Mouse (Mus musculus) forebrain, embryonic 11.5 days (tissue): ENCODE results near the gene Nup98. TPM values are rescaled to one million over a fixed set of nuclear protein-coding genes. Genes with fewer than 3 reads are reported as not detected.

Source experiments
- ATAC-seq: fragments of 200-750 bp; cut with Nextera tagmentation; replicated peaks from 2 replicates; pipeline ENCODE4 v1.8.0; 2017; ENCODE audit warnings: moderate TSS enrichment; ENCODE audit not compliant: low FRiP score
- DNase-seq: peaks from one replicate; pipeline ENCODE4 v3.0.0-alpha.2; 2017; ENCODE audit warnings: low spot score
- H3K27ac ChIP-seq: fragments of 300-500 bp; sonication (generic); 2 replicates; pipeline ENCODE4 v1.5.1; 2014; ENCODE audit warnings: low read depth, low read length
- H3K27me3 ChIP-seq: fragments of 300-500 bp; sonication (generic); 2 replicates; pipeline ENCODE4 v1.6.1; 2014; ENCODE audit warnings: mild to moderate bottlenecking, low read length, mixed read lengths; ENCODE audit not compliant: control insufficient read depth, insufficient read depth
- H3K36me3 ChIP-seq: fragments of 300-500 bp; sonication (generic); 2 replicates; pipeline ENCODE4 v1.6.1; 2014; ENCODE audit warnings: mild to moderate bottlenecking, low read length, moderate library complexity, mixed read lengths; ENCODE audit not compliant: control insufficient read depth, insufficient read depth
- H3K4me1 ChIP-seq: fragments of 300-500 bp; sonication (generic); replicated peaks from 2 replicates; pipeline ENCODE4 v1.6.1; 2014; ENCODE audit warnings: low read length, mixed read lengths; ENCODE audit not compliant: control insufficient read depth, insufficient read depth
- H3K4me2 ChIP-seq: fragments of 300-500 bp; sonication (generic); 2 replicates; pipeline ENCODE4 v1.6.1; 2014; ENCODE audit warnings: low read depth, mild to moderate bottlenecking, low read length, moderate library complexity, mixed read lengths; ENCODE audit not compliant: severe bottlenecking
- H3K4me3 ChIP-seq: fragments of 300-500 bp; sonication (generic); 2 replicates; pipeline ENCODE4 v1.5.1; 2014; ENCODE audit warnings: low read depth, low read length
- H3K9ac ChIP-seq: fragments of 300-500 bp; sonication (generic); 2 replicates; pipeline ENCODE4 v1.6.1; 2014; ENCODE audit warnings: low read length
- H3K9me3 ChIP-seq: fragments of 300-500 bp; sonication (generic); 2 replicates; pipeline ENCODE4 v1.6.1; 2016; ENCODE audit warnings: low read length, mixed read lengths; ENCODE audit not compliant: control insufficient read depth
- WGBS: fragments of 180-500 bp; shearing (Covaris S2); extraction: QIAGEN DNeasy Blood & Tissue Kit; methylation state at CpG from one replicate; pipeline ENCODE4 v1.1.7; 2014; 5-methylcytosine and 5-hydroxymethylcytosine counted together
- polyA plus RNA-seq: library from polyadenylated mRNA; unstranded; fragments of >200 nt; fragmentation: Nextera tagmentation; extraction: Ambion mirVana; gene quantifications from 2 replicates; pipeline ENCODE4 v1.2.1, GENCODE M21; 2014

Gene Nup98
- polyA plus RNA-seq, 1 experiment from 2014 or later, result 50.0 TPM

- peaks cover 7% of the 10 kb centered on the region; the same call in 1 of the 2 replicates for H3K4me1 ChIP-seq
Observed at GRCm38 (mm10) chr7:102103555-102103954, 106.4 kb downstream of the Nup98 start.

GRCm38 (mm10) chr7:102102696-102103095 lies 107.3 kb downstream of the Nup98 start:
- ATAC-seq, result no peak
- WGBS, result 38% methylated on average over 6 of the region's 6 CpGs
- H3K27me3 ChIP-seq, result no peaks in the 10 kb centered on the region
- no peak overlapping the region for H3K4me2 ChIP-seq
- H3K9me3 ChIP-seq, result no peaks in the 10 kb centered on the region
- H3K4me1 ChIP-seq, result peaks cover 7% of the 10 kb centered on the region; the same call in 1 of the 2 replicates
- no peak overlapping the region for H3K9ac ChIP-seq
- H3K4me3 ChIP-seq, result no peak overlapping the region
- H3K27ac ChIP-seq, result no peak overlapping the region
- no peaks in the 10 kb centered on the region for H3K36me3 ChIP-seq
- DNase-seq, result no peak

More at GRCm38 (mm10) chr7:102103555-102103954, 106.4 kb downstream of the Nup98 start:
- Histone ChIP-seq H3K4me3 (no peak overlapping the region), H3K9me3 (no peaks in the 10 kb centered on the region), H3K36me3 (no peaks in the 10 kb centered on the region), H3K4me2 (no peak overlapping the region), H3K27ac (no peak overlapping the region), H3K9ac (no peak overlapping the region), H3K27me3 (no peaks in the 10 kb centered on the region)
- 82% methylated on average over 2 of the region's 2 CpGs for WGBS
- ATAC-seq, result no peak
- no peak for DNase-seq

- Histone ChIP-seq H3K4me2 (no peak overlapping the region), H3K27ac (no peak overlapping the region), H3K4me3 (no peak overlapping the region), H3K27me3 (no peaks in the 10 kb centered on the region), H3K36me3 (no peaks in the 10 kb centered on the region), H3K9me3 (no peaks in the 10 kb centered on the region), H3K9ac (no peak overlapping the region), H3K4me1 (peaks cover 7% of the 10 kb centered on the region; the same call in 1 of the 2 replicates)
- DNase-seq, result no peak
- WGBS, result 48% methylated on average over 8 of the region's 8 CpGs
- no peak for ATAC-seq
Observed at GRCm38 (mm10) chr7:102102241-102102640, 107.7 kb downstream of the Nup98 start.

DNA sequence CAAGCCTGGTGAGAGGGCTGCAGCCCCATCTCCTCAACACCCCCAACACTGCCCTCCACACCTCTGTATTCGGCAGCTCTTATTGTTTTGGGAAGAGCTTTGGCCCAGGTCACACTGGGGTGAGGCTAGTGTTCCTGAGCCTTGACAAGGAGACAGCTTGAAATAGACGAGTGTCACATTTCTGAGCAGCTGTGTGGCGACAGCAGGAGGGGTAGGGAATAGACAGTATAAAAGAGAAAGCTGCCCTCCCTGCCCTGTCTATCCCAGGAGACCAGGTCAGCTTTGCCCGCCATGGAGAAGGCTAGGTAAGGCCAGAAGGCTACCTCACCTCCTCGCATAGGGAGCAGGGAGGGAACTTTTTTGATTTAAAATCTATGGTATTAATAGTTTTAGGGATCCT lies 108.5 kb downstream of the Nup98 start, which contains the start of gene Art1:
TSS of gene Art1 (plus strand) at position 257 of the 400 bp plus-strand sequence.
- Histone ChIP-seq H3K9me3 (no peaks in the 10 kb centered on the region), H3K27ac (no peak within 1 kb of the TSS), H3K4me3 (no peak within 1 kb of the TSS), H3K4me1 (peaks cover 5% of the 10 kb centered on the region; the same call in 1 of the 2 replicates), H3K27me3 (no peaks in the 10 kb centered on the region), H3K4me2 (no peak within 1 kb of the TSS; the same call in 1 of the 2 replicates), H3K9ac (no peak within 1 kb of the TSS), H3K36me3 (no peaks in the 10 kb centered on the region)
- ATAC-seq (no peak), DNase-seq (no peak)
- 38% methylated on average over 5 of the region's 5 CpGs for WGBS

DNA sequence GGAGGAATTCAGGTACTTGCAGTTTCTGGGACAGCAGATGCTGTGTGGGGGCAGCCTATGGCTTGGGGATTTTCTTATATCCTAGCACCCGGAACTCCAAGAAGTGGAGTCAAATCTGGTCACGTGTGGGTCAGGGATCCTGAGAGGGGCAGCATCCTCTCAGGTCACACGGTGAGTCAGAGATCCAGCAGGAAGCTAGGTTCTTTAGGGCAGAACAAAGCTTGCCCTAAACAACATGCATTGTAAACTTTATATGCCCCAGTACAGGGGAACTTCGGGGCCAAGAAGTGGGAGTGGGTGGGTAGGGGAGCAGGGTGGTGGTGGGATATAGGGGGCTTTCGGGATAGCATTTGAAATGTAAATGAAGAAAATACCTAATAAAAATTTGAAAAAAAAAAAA lies 109.1 kb downstream of the Nup98 start:
- H3K4me3 ChIP-seq, result no peak overlapping the region
- WGBS, result 65% methylated on average over 5 of the region's 5 CpGs
- H3K9me3 ChIP-seq, result no peaks in the 10 kb centered on the region
- no peak overlapping the region for H3K9ac ChIP-seq
- no peaks in the 10 kb centered on the region for H3K27me3 ChIP-seq
- no peak overlapping the region for H3K4me2 ChIP-seq
- peaks cover 5% of the 10 kb centered on the region; the same call in 1 of the 2 replicates for H3K4me1 ChIP-seq
- H3K27ac ChIP-seq, result no peak overlapping the region
- DNase-seq, result no peak
- ATAC-seq, result no peak
- H3K36me3 ChIP-seq, result no peaks in the 10 kb centered on the region

DNA sequence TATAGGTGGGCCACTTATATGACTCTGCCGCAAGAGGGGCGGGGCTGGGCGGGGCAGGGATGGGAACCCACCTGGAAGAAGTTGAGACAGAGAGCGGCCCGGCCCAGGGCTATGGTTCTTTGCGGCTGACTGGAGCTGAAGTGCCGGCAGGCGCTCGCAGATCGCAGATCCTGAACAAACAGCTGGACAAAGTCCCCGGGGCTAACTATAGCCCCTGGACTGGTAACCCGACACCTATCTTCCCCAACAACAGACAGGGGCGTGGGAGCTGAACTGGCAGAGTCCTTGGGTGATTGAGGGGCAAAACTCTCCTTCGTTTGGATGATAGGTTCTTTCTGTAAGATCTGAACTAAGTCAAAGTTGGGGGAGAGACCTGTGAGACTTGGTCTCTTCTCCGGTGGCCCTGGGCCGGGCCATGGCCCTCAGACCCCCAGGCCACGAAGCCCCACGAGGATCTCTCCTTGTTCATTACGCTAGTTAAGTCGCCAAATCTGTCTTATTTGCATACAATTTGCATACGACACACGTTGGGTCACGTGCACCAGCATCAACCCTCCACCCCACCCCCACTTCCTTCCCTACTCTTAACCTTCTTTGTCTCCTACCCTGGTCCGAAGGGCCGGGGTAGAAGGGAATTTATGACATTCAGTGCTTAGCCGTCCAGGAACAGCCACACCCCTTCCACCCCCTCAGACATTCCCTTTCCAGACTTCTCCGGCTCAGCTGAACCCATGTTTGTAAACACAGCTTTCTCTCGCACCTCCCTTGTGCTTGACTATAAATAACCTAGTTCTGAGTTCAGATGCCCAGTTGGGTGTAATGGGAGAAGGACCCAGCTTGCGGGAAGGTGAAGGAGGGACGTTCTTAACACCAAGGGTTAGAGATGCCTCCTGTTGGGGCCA lies 110.0 kb downstream of the Nup98 start:
- WGBS, result 4% methylated on average over 30 of the region's 30 CpGs

GRCm38 (mm10) chr7:102087336-102087735 lies 122.6 kb downstream of the Nup98 start:
- H3K9me3 ChIP-seq, result no peaks in the 10 kb centered on the region
- H3K27ac ChIP-seq, result no peak overlapping the region
- H3K4me1 ChIP-seq, result no peaks in the 10 kb centered on the region
- no peak overlapping the region for H3K4me2 ChIP-seq
- no peaks in the 10 kb centered on the region for H3K36me3 ChIP-seq
- H3K4me3 ChIP-seq, result no peak overlapping the region
- 91% methylated on average over 4 of the region's 4 CpGs for WGBS
- H3K27me3 ChIP-seq, result no peaks in the 10 kb centered on the region
- H3K9ac ChIP-seq, result no peak overlapping the region
- ATAC-seq, result no peak
- DNase-seq, result peak; percentile 34

More for the DNA sequence above, 110.0 kb downstream of the Nup98 start:
- peaks cover 5% of the 10 kb centered on the region; the same call in 1 of the 2 replicates for H3K4me1 ChIP-seq
- peak overlapping the region; percentile 12 for H3K4me3 ChIP-seq
- H3K27me3 ChIP-seq, result no peaks in the 10 kb centered on the region
- DNase-seq (peak; percentile 67), ATAC-seq (peak; percentile 81)
- no peak overlapping the region for H3K27ac ChIP-seq
- no peaks in the 10 kb centered on the region for H3K36me3 ChIP-seq
- H3K9me3 ChIP-seq, result no peaks in the 10 kb centered on the region
- peak overlapping the region; percentile 43; the same call in 1 of the 2 replicates for H3K9ac ChIP-seq
- H3K4me2 ChIP-seq, result peak overlapping the region; percentile 44

GRCm38 (mm10) chr7:102084041-102084696 lies 125.8 kb downstream of the Nup98 start:
- DNase-seq, result peak; percentile 47
- Histone ChIP-seq H3K27me3 (no peaks in the 10 kb centered on the region), H3K9ac (no peak overlapping the region), H3K9me3 (no peaks in the 10 kb centered on the region), H3K4me2 (no peak overlapping the region), H3K4me3 (no peak overlapping the region), H3K4me1 (no peaks in the 10 kb centered on the region), H3K27ac (no peak overlapping the region), H3K36me3 (peaks cover 4% of the 10 kb centered on the region; the same call in 1 of the 2 replicates)
- 91% methylated on average over 26 of the region's 26 CpGs for WGBS
- ATAC-seq, result no peak
